Mouse (Mus musculus): ENCODE measurements around the gene Fto.

Fto gene

DNA sequence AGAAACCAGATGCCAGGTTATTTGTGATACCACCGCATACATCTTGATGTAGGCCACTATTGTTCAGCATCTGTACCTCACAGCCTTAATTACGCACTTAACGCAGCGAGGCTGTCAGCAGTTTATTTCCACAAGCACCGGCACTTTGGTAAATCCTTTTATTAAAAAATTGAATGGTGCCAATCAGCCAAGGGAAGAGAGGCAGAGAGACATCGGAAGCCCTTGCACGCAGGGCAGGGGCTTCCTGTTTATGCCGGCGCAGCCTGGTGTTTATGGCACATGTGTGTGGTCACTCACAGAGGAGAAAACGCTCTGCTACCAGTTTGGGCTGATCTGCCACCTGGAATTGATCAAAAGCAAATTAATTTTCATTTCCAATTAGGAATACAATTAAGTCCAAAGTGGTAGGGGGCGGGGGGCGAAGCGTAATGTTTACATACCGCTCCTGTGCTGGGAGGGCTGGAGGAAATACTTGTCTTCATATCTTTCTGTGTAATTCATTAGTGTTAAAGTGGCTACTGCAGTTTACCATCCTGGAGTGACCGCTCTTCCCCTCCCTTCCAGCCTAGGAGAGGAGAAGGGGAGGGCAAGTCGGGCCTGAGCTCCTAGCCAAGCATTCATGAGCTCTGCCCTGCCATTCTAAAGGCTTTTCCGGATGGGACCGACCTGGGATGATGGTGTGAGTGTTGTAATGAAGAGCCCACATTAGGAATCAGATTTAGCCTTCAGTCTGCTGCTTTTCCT is 299.2 kb downstream of the Fto start:
- no peak for DNase-seq (ENCODE audit: low read depth)

DNA sequence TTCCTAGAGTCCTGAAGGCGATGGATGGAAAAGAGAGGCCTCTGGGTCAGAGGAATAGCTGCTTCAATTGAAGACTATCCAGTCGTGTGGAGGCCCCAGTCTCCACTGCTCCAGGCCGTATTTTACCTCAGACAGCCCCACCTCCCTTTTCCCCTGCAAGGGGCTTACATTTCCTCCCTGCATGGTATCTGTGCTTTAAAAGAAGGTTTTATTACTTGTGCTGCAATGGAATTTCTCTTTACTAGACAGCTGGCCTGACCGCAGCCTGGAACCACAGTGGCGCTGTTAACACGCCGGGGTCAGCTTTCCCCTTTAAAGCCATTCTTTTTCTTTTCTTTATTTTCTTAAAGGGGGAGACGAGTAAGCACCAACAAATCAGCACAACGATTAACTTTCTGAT is 300.3 kb downstream of the Fto start:
- DNase-seq (ENCODE audit: low read depth): no peak

DNA sequence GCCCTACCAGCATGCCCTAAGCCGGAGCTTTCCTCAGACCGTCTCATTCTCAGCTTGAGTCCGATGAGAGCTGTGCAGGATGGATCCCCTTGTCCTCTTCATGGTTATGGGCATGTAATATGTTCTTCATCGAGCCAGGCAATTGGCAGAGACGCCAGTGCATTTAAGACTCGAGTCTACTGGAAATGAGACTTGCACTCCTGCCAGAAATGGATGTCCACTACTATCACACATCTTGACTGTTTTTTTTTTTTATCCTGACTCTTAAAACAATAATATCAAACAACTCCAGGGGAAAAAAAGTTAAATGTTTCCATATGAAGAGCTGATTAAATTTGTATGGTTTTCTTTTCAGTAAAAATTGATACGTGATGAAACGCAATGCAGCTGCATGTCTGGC is 301.9 kb downstream of the Fto start:
- DNase-seq (ENCODE audit: low read depth): no peak

DNA sequence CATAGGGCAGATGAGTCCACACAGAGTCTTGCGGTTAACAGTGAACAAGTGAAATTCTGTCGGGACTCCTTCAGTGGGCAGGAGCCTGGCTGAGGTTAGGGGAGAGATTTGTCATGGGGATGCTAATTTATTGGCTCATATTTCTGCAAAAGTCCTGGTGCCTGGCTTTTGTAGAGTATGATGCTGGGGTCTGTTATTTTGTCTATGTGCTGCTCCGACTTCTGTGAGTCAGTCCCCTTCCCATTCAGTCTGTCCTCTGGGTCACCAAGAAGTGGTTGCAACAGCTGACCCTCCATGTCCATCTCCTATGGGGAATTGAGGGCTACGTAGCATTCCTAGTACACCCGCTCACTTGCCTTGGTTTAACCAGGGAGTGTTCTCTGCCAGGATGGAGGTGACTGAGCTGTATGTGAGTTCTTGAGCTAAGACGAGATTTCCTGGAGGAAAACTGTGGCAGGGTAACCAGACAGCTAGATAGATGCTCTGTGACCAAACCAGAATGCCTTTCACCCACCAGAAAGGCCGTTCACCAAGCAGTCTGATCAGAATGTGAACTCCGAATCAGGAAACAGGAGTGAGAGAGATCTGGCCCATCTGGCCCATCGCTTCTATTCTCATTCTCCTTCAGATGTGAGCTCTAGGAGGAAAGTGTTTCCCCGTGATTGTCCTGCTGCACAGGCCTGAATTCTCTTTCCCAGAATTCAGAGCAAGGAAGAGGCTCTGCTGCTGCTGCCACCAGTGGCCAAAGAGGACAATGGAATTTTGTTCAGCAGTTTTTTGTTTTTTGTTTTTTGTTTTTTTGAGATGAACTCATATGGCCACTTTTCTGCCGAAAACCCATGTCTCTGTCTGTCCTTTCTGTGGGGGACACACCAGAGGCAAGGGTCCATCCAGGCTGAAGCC is 302.7 kb downstream of the Fto start:
- DNase-seq (ENCODE audit: low read depth): no peak

DNA sequence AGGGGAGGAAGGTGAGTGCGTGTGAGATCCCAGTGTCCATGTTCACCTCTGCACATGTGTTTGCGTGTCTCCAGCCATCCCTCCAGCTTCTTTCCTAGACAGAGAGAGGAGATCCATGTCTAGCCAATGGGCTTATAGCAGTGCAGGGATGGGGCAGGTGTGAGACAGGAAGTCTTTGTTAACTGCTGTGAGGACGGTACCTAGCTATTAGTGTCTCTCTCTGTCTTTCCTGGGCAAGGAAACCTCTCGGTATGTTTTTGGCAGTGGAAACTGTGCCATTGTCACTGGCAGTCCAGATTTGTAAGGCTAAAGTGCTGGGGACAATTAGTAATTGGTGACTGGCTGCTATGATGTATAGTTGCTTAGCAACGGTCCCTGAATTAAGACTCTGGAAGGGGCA is 304.4 kb downstream of the Fto start:
- DNase-seq (ENCODE audit: low read depth): no peak

DNA sequence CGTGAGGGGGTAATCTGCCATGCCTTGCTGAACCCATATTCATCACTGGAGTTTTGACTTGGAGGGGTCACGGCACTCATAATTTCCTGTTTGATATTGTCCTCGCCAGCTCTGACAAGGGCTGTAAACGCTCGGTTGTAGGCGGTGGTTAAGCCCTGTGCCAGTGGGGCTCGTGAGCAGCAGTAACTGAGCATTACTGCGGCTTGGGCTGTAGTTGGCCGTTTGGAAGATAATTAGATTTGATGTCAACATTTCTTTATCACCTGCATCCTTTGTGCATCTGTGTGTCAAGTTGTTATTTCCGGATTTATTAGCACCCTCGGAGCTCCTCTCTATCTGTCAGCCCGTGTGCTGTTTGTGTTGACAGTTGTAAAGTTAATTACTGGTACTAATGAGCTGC is 309.4 kb downstream of the Fto start:
- no peak for DNase-seq (ENCODE audit: low read depth)

DNA sequence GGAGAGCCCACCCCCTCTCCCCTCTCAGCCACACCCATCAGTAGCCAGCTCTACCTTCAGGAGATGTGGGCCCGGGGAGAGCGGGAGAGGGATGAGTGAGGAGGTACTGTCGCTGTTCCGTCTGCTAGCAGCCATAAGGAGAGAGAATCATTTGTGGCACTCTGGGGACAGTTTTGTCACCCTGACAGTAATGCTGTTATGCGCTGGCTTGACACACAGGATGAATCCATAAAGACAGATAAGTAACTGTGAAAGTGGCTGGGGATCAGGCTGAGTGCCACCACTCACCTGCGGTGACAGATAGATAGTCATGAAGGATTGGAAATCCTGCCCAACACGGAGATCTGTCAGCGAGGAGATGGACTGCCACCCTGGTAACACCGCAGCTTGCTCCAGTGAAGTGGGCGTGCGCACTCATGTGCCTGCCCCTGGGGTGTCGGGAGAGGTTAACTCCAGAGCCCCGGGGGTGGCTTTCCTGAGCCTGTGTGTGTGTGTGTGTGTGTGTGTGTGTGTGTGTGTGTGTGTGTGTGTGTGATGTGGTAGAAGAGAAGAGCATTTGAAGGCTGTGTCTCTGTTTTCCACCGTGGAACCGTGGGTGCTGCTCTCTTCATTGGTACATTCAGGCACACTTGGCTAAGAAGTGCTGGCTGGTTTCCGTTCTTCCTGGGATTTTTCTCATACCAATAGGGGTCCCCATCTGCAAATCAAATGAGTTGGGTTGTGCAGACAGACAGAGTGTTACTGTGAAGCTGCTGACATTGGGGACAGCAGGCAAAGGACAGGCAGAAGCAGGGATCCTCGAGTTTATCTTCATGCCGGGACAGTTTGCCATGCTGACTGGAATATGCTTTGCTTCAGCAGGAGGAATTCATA is 312.6 kb downstream of the Fto start:
- DNase-seq (ENCODE audit: low read depth): no peak

DNA sequence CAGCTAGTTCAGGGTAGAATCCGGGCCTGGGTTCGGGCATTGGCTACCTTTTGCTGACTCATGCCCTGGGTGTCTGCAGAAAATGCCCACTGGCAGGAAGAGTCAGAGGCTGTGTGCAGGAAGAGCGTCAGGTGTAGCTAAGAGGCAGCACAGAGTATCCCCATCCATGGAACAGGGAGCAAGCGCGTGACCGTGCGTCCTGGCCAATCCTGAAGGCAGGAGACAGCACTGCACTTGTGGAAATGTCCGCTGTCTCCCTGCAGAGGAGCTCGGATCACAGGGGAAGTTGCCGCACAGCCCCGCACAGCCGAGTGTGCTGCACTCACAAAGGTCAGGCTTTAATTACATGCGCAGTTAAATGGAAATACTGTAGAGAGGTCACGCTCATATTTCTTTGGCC is 316.3 kb downstream of the Fto start:
- no peak for DNase-seq (ENCODE audit: low read depth)

DNA sequence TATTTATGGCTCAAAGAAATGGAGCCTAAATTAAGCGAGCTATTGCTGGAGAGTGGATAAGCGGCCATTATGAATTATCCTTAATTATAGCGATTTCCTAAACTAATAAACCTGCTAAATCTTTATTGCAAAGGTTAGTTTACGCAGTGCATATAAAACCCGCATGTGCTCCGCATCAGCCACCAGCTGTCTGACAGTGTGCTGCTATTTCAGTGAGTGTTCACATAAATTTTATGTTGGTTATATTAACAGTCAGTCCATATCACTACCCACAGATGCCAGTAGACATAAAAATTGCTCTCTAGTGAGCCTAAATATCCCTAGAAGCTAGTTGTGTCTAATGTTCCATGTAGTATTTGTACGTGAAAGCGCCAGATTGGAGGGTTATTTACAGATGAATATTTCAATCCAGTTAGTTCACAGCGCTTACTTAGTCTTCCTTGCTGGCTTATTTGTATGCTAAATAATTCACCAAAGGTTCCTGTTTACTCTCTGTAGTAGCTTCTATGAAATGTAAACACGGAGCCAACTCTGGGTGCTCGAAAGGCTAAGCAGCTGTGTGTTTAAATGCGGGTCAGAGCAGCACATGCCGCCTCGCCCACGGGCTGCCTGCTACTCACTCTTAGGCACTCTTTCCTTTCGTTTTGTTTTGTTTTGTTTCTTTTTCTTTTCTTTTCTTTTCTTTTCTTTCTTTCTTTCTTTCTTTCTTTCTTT is 317.2 kb downstream of the Fto start:
- no peak for DNase-seq (ENCODE audit: low read depth)

DNA sequence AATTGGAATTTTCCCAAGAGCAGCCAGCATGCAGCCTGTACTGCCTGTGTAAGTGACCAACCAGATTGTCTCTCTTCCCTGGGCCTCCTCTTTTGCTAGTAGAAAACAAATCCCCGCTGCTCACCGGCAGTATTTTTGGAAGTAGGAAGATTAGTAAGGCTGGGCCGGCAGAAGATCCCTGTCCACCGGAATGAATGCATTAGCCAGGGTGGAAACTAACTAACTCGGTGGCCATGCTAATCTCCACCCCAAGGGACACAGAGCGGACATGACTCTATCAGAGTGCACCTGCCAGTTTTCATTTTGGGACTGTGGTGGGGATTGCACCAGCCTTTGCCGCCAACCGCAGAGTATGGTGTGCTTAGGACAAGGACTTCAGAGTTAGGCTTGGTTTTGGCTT is 319.1 kb downstream of the Fto start:
- no peak for DNase-seq (ENCODE audit: low read depth)

DNA sequence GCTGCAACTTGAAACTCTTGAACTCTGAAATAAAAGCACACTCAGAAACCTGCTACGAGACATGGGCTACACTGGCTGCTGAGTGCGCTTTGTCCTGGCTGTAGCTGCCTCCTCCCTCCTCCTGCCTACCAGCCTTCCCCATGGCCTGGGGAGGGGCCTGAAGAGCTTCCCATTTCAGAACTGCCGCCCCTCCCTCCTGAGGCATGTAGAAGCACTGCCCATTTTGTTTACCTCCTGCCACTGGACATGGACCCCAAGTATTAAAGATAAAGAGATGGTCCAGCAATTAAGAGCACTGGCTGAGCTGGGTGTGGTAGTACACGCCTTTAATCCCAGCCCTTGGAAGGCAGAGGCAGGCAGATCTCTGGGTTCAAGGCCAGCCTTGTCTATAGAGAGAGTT is 322.1 kb downstream of the Fto start:
- DNase-seq (ENCODE audit: low read depth): no peak

DNA sequence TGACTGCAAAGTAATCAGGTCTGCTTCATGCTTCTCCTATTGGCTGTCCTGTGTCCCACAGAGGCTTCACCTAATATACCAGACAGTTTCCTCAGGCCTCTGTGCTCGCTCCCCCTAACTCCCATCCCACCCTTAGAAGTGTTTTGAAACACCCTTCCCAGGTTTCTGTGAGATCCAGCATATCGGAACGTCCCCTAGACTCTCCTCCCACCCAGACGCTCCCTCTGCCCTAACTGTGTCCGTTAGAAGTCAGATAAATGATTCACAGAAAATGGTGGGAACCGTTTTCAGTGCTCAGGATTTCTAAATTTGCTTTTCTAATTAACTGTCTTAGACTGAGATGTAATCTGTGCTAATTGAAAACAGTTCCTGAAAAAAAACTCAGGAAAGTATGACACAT is 323.6 kb downstream of the Fto start:
- no peak for DNase-seq (ENCODE audit: low read depth)

DNA sequence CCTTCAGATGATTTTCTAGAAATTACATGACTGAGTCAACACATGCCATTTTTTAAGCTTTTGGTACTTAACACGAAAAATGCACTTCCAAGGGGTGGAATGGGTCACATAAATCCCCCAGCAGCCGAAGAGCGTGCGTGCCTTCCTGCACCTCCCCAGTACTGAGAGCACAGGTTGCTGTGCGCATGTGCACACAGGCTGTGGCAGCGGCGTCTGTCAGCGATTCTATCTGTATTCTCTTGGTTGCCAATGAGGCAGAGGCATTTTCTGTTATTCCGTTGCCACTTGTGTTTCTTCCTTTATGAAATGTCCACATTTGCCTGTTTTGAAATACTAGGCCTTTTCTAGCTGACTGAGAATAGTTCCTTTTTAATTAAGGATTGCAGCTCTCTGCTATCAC is 324.4 kb downstream of the Fto start:
- no peak for DNase-seq (ENCODE audit: low read depth)

DNA sequence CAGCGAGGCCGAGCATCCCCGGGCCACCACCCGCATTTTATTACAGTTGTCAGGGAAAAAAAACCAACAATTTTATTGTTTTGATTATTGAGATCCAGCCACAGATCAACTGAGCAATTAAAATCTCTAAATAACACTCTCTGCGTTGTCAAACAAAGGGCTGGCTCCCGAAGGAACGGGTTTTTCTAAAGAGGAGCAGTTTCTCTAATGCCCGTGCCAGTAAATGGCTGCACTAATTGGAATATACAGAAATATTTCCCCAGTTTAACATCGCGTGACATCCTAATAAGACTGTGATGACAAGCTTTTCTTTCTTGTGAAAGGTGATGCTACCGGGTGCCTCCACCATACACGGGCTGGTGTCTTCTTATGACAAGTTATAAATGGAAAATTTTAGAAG is 324.9 kb downstream of the Fto start:
- no peak for DNase-seq (ENCODE audit: low read depth)

DNA sequence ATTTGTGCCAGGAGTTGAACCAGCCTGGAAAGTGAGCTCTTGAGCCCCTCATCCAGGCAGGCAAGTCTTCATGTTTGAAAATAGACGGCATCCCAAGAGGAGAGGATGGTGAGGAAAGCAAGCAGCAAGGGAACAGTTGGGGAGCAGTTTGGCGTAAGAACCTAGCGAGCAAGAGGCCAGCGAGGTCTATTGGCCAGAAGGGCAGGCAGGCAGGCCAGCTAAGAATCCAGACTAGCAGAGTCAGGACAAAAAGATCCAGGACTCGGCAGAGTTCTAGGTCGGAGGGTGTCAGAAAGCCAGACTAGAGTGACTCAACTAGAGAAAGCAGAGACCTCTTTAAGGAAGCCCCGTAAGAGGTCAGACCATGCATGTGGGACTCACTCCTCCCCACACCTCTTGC is 327.1 kb downstream of the Fto start:
- DNase-seq (ENCODE audit: low read depth): no peak

DNA sequence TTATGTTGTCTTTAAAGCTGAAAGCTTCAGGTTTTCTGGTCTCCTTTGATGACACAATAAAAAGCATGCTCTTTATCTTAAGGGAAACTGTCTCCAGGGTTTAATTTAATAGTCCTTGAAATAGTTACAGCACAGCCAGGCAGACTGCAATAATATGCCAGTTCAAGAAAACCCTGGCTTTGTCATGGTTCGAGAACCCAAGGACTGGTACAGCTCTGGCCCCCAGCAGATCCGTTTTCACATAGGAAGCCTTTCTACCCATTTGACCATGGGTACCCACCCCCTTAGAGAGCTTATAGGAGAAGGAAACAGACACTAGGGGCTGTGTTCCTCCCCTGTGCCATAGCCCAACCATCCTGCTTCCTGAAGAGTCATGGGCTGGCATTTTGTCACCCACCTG is 332.2 kb downstream of the Fto start:
- no peak for DNase-seq (ENCODE audit: low read depth)

DNA sequence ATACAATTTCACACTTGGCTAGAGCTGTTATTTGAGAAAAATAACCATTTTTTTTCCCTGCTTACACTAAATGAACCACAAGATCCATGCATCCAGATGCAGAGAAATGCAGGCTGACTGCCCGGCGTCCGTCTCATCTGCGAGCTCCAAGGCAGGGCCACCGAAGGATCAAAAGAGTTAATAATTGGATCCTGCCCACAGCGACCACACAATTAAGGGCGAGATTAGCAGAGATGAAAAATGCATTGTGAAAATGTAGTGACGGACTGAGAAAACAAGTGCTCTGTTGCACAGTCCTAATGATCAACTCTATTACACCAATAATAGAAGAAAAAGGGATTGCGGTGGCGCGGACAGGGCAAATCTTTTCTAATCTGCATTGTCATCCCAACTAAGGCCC is 334.6 kb downstream of the Fto start:
- no peak for DNase-seq (ENCODE audit: low read depth)

DNA sequence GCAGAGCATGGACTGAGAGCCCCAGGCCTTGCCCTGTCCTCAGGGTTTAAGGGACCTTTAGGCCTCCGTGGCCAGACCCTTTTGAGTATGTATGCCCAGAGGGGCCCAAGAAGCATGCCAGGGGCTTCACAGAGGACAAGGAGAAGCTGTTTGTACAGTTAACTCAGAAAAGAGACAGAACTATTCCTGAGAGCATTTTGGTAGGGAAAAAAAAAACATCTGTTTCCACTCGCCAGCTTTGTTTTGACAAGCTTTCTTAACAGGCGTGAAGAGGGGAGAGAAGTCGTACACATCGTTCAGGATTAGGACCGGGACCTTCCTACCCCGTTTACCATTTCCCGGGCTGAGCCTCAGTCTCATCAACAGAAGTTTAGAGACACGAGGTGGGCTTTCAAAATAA is 335.5 kb downstream of the Fto start:
- DNase-seq (ENCODE audit: low read depth): no peak

DNA sequence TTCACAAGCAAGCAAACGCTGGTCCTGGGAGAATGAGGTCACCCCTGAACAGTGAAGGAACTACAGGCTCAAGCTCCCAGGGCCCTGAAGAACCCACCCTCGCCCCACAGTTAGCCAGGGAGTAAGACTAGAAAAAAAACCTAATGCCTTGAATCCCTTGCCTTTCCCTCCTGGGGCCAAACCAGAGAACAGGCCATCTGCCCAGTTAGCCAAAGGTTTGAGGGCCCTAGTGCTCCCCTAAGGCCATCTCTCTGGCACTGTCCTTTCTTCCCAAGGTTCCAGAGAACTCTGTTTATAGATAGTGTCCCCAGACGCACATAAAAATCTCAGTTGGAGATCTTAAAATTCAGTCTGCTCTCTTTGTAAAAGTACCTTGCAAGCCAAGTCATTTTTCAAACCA is 340.2 kb downstream of the Fto start:
- DNase-seq (ENCODE audit: low read depth): no peak

DNA sequence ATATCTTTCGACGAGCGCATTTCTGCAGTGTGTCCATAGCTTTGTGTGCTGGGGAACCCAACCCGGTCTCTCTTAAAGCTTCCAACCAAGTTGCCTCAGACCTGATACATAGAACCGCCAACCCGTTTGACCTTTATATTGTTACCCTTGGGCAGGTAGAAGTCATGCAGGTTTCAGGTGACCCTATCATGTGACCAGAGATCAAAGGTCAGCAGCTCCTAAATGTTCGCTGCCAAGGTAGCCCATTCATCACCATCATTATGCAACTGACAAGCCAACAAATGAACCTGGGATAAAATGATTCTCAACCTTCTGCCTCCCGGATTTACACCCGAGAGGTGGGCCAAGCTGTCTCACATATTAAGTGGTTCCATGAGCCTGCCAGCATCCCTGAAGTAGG is 344.1 kb downstream of the Fto start:
- DNase-seq (ENCODE audit: low read depth): no peak

DNA sequence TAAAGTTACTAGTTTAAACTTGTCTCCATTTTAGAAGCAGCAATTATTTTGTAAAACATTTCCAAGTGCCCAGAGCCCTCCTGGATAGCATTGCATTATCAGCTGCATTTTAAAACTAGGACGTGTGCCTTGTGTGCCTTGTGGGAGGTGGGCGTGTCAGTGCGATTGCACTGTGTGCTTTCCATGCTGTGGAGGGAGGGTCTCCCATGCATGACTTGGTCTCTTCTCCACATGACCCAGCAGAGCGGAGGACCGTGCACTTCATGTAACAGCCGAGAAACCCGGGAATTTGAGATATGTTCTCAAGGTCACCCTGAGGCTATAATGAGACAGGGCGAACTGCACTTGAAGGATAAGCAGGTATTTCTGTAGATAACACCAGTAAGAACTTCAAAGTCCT is 347.6 kb downstream of the Fto start:
- DNase-seq (ENCODE audit: low read depth): no peak

DNA sequence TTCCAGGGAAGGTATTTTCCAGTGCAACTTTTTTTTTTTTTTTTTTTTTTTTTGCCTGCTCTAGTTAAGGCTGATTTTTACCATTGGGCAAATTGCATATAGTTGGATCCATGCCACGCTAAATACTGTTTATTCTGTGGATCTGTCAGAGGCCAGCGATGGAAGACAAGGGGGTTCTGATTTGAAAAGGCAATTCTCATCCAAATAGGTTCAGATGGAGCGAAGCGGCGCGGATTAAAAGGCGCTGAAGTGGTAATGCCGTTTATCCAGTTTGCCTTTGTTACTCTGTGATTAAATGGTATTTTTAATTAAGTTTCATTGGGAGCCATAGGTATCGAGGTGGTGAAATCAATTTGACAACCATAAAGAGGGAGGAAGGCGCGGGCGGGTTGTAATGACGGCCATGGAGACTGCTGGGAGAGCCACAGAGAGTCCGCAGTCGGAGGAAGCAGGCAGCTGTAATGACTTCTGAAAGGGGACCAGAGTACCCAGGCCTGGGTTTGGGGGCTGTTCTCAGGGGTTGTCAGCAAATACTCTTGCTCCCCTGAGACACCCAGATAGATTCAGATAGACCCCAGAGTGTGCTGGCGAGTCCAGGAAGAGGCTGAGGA is 356.2 kb downstream of the Fto start:
- DNase-seq (ENCODE audit: low read depth): no peak

All from c-Kit-positive CD71-negative TER-119-negative erythroid progenitor cells, embryonic 14.5 days (primary cell).